Mouse (Mus musculus) spleen, postnatal 0 days (tissue): Measurements from ENCODE around the gene Cabs1. TPM values are rescaled to one million over a fixed set of nuclear protein-coding genes. Genes with fewer than 3 reads are reported as not detected.

Experiments used
- polyA plus RNA-seq: library from polyadenylated mRNA; unstranded; fragments of >200 nt; fragmentation: Nextera tagmentation; extraction: Ambion mirVana; gene quantifications from 2 replicates; pipeline ENCODE4 v1.2.1, GENCODE M21; 2015

Cabs1 gene
- polyA plus RNA-seq = not detected in 2 replicates

DNA sequence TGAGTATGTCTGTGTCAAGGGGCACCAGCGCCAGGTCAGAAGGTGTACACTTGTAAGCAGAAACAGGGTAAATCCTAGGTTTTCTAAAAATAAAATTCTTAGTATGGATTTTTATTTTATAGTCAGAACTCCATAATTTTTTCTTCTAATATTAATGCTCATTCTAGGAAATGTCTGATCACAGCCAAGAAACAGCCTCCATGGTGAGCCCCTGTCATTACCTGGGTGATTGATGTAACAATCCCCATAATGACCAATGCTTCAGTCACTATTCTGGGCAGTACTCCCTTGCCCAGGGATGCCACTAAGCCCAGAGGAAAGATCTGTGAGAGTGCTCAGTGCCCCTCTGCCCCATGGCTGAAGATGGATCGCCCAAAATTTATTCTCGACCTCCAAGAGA is at the start of gene Cabs1:
Gene Cabs1 (plus strand): TSS at position 301 of the 400 bp plus-strand sequence.

DNA sequence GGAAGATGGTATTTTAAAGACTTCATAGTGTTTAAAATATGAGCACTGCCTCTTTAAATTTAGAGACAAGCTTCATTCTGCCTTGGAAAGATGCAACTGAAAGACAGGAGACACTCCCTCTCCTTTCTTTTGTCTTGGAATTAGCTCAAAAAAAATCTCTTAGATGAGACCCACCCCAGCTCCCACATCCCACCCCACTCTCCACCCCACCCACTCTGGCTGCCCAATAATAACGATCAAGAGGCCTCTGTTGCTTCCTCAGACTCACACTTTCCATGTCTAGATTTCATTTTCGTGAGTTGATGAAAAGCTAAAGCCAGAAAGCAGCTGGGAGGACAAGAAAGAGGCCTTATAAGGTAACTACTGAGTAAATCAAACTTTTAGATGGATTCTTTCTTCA is 10.0 kb upstream of the Cabs1 start, which contains the start of the genes 2310003L06Rik and Gm28434:
Gene 2310003L06Rik (plus strand): TSS at position 259 of the 400 bp plus-strand sequence.
Gene Gm28434 (plus strand): TSS at position 317 of the 400 bp plus-strand sequence.

DNA sequence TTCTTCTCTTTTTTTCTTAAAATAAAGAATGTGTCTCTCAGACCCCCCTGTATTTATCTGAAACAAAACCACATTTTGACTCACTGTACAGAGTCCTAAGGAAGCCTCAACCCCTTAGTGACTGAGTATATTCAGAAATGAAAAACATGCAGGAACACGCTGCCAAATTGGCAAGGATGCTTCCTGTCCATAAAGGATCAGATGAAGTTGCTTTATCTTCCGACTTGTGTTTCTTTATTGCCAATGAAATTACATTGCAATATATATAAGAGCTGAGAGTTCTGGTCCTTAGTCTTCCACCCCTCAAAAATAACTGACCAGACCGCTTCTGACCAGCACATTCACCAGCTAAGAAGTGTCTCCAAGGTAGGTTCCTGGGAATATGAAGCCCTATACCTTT is 23.0 kb downstream of the Cabs1 start, which contains the start of gene Smr3a:
Gene Smr3a (plus strand): TSS at position 301 of the 400 bp plus-strand sequence.

Other genes with a start within 250 kb of the Cabs1 start
- gene Csn1s2a, start 204.9 kb upstream of the Cabs1 start, polyA plus RNA-seq = not detected in 2 replicates
- gene Csn1s2b, start 171.4 kb upstream of the Cabs1 start, polyA plus RNA-seq = not detected in 2 replicates
- gene Prr27, start 153.8 kb upstream of the Cabs1 start, polyA plus RNA-seq = not detected in 2 replicates
- not detected in 2 replicates for gene Odam, start 94.4 kb upstream of the Cabs1 start, polyA plus RNA-seq
- 0.22 and 0.24 TPM in 2 replicates for gene Csn3, start 53.9 kb upstream of the Cabs1 start, polyA plus RNA-seq
- gene 2310003L06Rik, start 10.0 kb upstream of the Cabs1 start, polyA plus RNA-seq = not detected in 2 replicates
- gene Gm28434, start 9.9 kb upstream of the Cabs1 start, polyA plus RNA-seq = not detected in 2 replicates
- not detected in 2 replicates for gene Smr3a, start 23.1 kb downstream of the Cabs1 start, polyA plus RNA-seq
- gene Smr2, start 107.1 kb downstream of the Cabs1 start, polyA plus RNA-seq = not detected in 2 replicates
- gene Gm11116, start 132.1 kb downstream of the Cabs1 start, polyA plus RNA-seq = not detected in 2 replicates
- gene Gm11115, start 174.7 kb downstream of the Cabs1 start, polyA plus RNA-seq = not detected in 2 replicates